Mouse (Mus musculus) WW6 (cell line): ENCODE data around the gene Rom1.
A peak's percentile ranks its signal among the peaks of the same experiment; 100 is the strongest.
"Not testable (repeated sequence)": the region's sequence is repeated elsewhere in the genome, so short reads cannot be mapped to it uniquely, and the experiment has no call there.

ENCODE experiments used
- DNase-seq: peaks from one replicate; pipeline ENCODE4 v3.0.0-alpha.2; 2013; ENCODE audit warnings: low read depth, low spot score

Rom1 gene

DNA sequence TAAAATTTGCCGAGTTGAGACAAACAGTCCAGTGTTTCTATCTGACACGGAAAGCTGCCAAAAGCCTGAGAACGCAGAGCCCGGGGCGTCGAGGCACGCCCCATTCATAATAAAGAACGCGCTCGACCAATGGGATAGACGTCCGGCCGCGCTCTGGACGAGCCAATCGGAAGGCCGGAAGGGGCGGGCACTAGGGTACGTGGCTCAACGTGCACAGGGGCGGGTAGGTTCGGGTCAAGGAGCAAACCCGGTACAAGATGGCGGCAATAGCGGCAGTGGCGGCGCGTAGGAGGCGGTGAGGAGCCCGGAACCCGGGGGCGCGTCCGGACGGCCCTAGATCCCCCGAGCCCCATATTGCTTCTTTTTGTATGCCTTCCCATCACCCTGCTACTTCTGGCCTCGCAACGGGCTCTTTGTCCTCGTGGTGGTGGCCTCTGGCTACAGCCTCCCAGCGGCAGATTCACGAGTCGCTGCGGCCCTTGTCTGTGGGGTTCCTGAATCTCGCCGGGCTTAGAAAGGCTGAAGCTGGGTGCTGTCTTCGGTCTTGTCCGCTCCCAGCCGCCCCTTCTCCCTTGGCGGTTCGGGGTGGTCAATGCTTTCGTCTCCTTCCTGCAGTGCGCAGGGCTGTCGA lies 31.2 kb downstream of the Rom1 start, which contains the start of gene Ganab:
Gene Ganab (plus strand): TSS at position 207 of the 631 bp plus-strand sequence.
- peak; percentile 91 for DNase-seq

- DNase-seq, result not testable (repeated sequence)
Observed at GRCm38 (mm10) chr19:8897211-8897864, 31.8 kb downstream of the Rom1 start.

DNA sequence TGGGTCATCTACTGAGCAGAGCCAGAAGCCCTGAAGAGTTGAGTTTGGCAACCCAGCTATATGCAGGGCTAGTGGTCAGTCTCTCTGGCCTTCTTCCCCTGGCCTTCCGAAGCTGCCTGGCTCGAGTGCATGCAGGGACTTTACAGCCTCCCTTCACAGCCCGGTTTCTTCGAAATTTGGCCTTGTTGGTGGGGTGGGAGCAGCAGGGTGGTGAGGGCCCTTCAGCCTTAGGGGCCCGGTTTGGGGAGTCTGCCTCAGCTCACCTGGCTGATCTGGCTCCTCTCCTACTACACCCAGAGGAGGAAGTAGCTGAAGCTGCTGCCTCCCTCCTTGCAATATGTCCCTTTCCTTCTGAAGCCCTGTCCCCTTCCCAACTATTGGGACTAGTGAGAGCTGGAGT lies 32.9 kb downstream of the Rom1 start:
- not testable (repeated sequence) for DNase-seq

- DNase-seq, result no peak
Observed at GRCm38 (mm10) chr19:8895397-8895960, 33.7 kb downstream of the Rom1 start.

GRCm38 (mm10) chr19:8892829-8893766 lies 36.1 kb downstream of the Rom1 start, which contains the start of gene Ints5:
Gene Ints5 (plus strand): TSS chr19:8893005.
- no peak for DNase-seq

GRCm38 (mm10) chr19:8888511-8889385 lies 40.4 kb downstream of the Rom1 start, which contains the start of the genes 1810009A15Rik and Gm49416:
Gene 1810009A15Rik (plus strand): TSS chr19:8888853.
Gene Gm49416 (plus strand): TSS chr19:8888926.
- peak; percentile 91 for DNase-seq

DNA sequence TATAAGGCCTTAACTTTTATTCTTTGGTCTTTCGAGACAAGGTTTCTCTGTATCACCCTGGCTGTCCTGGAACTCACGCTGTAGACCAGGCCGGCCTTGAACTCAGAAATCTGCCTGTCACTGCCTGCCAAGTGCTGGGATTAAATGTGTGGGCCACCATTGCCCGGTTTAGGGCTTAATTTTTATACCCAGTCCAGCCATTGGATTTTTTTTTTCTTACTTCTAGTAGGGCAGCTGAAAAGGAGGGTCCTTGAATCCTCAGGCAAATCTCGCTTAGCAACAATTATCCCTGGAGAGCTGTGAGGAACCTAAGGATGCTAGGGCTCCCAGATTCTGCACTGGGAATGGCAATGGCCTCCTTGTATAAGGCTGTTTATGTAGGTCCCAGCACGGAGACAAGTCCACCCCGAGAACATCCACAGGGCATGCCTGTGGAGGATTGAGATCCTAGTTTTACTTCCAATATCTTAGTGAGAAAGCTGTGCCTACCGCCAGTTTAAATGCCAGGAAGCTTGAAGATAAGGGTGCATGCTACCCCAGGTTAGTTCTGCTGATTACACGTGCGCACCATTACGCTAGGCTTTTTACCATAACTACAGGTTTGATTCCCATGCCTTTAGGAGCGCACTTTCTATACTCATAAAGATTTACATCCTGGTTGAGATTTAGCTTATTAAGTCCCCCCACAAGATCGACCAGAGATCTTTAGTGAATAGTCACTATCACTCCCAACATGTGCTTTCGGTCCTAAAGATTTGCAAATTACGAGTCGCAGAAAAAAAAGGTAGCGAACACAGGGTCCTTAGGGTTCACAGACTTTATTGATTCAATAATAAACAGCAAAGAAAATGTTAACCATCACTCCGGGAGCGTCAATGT lies 41.3 kb downstream of the Rom1 start:
- DNase-seq, result no peak

- no peak for DNase-seq
Observed at GRCm38 (mm10) chr19:8886916-8887584, 42.1 kb downstream of the Rom1 start.

- DNase-seq, result no peak
Observed at GRCm38 (mm10) chr19:8883616-8884015, 45.5 kb downstream of the Rom1 start, which contains the start of the genes Lbhd1 and Gm49403. Gene Lbhd1 (plus strand): TSS chr19:8883732. Gene Gm49403 (plus strand): TSS chr19:8883930.

- DNase-seq, result no peak
Observed at GRCm38 (mm10) chr19:8881034-8881392, 48.1 kb downstream of the Rom1 start.

- DNase-seq, result no peak
Observed at GRCm38 (mm10) chr19:8880311-8881033, 48.7 kb downstream of the Rom1 start, which contains the start of gene Uqcc3. Gene Uqcc3 (minus strand): TSS chr19:8880923.
